8 mouse cellular contexts compared by ENCODE assay signal in genomic region chr17:46712442-46712841, GRCm38 (mm10). TPM values are rescaled to one million over a fixed set of nuclear protein-coding genes. Genes with fewer than 3 reads are reported as not detected.
DNase-seq lines count a peak whose midpoint lies in the region; ATAC-seq and TF ChIP-seq lines count a peak whose summit lies in the region.

No protein-coding gene starts in this region.

- no peaks in the 10 kb centered on the region for H3K9me3 ChIP-seq in forebrain, embryonic 11.5 days (ENCODE audit: control insufficient read depth, low read length)
- no peaks in the 10 kb centered on the region for H3K9me3 ChIP-seq in liver, embryonic 14.5 days (ENCODE audit: control insufficient read depth, low read length)

- H3K4me2 ChIP-seq in forebrain, embryonic 11.5 days (ENCODE audit: low read depth, low read length, severe bottlenecking): peak overlapping the region; percentile 100
- peak overlapping the region; percentile 92 for H3K4me2 ChIP-seq in liver, embryonic 14.5 days (ENCODE audit: low read depth)

- TF ChIP-seq EP300 in heart, adult 2 months (IDR thresholded peaks at IDR 0.05; ENCODE audit: insufficient read depth, low read depth, low read length): no peak
- TF ChIP-seq EP300 in liver, embryonic 14.5 days (IDR thresholded peaks at IDR 0.05; ENCODE audit: low read depth): no peak

- peak overlapping the region; percentile 86 for H3K27ac ChIP-seq in heart, adult 2 months
- H3K27ac ChIP-seq in forebrain, embryonic 11.5 days (ENCODE audit: low read depth, low read length): no peak overlapping the region
- no peak overlapping the region for H3K27ac ChIP-seq in liver, embryonic 14.5 days

- H3ac ChIP-seq in C2C12 (ENCODE audit: control insufficient read depth, insufficient read length, low read depth): peak overlapping the region; percentile 100

- intact Hi-C loops in heart, adult 2 months (cut with DNase I): loop anchor here (2.0 to 5.0 kb wide), 3 partner anchors 32 to 160 kb away; partner anchors contain the start of genes Cnpy3 and Klhdc3

- H3K27me3 ChIP-seq in heart, adult 2 months (ENCODE audit: control insufficient read depth, insufficient read depth, low read length): no peaks in the 10 kb centered on the region
- H3K27me3 ChIP-seq in C2C12 (ENCODE audit: control insufficient read depth, insufficient read depth, insufficient read length): no peaks in the 10 kb centered on the region
- H3K27me3 ChIP-seq in forebrain, embryonic 11.5 days (ENCODE audit: control insufficient read depth, insufficient read depth, low read length): no peaks in the 10 kb centered on the region
- H3K27me3 ChIP-seq in liver, embryonic 14.5 days (ENCODE audit: control insufficient read depth, insufficient read depth, low read length): no peaks in the 10 kb centered on the region

- H3K4me3 ChIP-seq in heart, adult 2 months: peak overlapping the region; percentile 75
- H3K4me3 ChIP-seq in C2C12 (ENCODE audit: insufficient read depth, poor library complexity, severe bottlenecking): peak overlapping the region; percentile 83
- H3K4me3 ChIP-seq in forebrain, embryonic 11.5 days (ENCODE audit: low read depth, low read length): peak overlapping the region; percentile 98
- H3K4me3 ChIP-seq in liver, embryonic 14.5 days (ENCODE audit: insufficient read depth in 1 of 2, low read depth in 2 of 2, low read length in 2 of 2): peak overlapping the region; percentile 78 to 97

- H3K4me1 ChIP-seq in heart, adult 2 months (ENCODE audit: control insufficient read depth, insufficient read depth, low read length): peaks cover 1% of the 10 kb centered on the region; the same call in 1 of the 2 replicates
- peaks cover 9% of the 10 kb centered on the region for H3K4me1 ChIP-seq in forebrain, embryonic 11.5 days (replicated peaks; ENCODE audit: control insufficient read depth, insufficient read depth, low read length)
- H3K4me1 ChIP-seq in liver, embryonic 14.5 days (replicated peaks; ENCODE audit: control insufficient read depth in 2 of 2, insufficient read depth in 2 of 2, low read length in 1 of 2): peaks cover 3 to 8% of the 10 kb centered on the region in 2 experiments; a peak in 3 of 4 replicates

- peaks cover 2% of the 10 kb centered on the region; the same call in 1 of the 2 replicates for H3K79me2 ChIP-seq in heart, adult 2 months (replicated peaks; ENCODE audit: control insufficient read depth, insufficient read depth, low read length)
- H3K79me2 ChIP-seq in C2C12 (ENCODE audit: control insufficient read depth, insufficient read depth): peaks cover 27% of the 10 kb centered on the region

- H3K36me3 ChIP-seq in heart, adult 2 months (ENCODE audit: control insufficient read depth, insufficient read depth, low read length): 0 out of 2 replicates have a peak, but pooled peaks cover 2% of the 10 kb centered on the region
- H3K36me3 ChIP-seq in C2C12 (ENCODE audit: control insufficient read depth, insufficient read depth): peaks cover 20% of the 10 kb centered on the region
- H3K36me3 ChIP-seq in forebrain, embryonic 11.5 days (ENCODE audit: control insufficient read depth, insufficient read depth, low read length): no peaks in the 10 kb centered on the region; the same call in 1 of the 2 replicates
- peaks cover 12% of the 10 kb centered on the region for H3K36me3 ChIP-seq in liver, embryonic 14.5 days (replicated peaks; ENCODE audit: control insufficient read depth, insufficient read depth, low read depth)

- TF ChIP-seq POLR2A in heart, adult 2 months (IDR thresholded peaks at IDR 0.05; ENCODE audit: insufficient read depth, low read depth, low read length): no peak

- H3K9ac ChIP-seq in heart, adult 2 months (ENCODE audit: low read depth, low read length): no peak overlapping the region; the same call in 1 of the 2 replicates
- H3K9ac ChIP-seq in forebrain, embryonic 11.5 days (ENCODE audit: low read length): peak overlapping the region; percentile 83
- peak overlapping the region; percentile 71 for H3K9ac ChIP-seq in liver, embryonic 14.5 days (replicated peaks)

- ATAC-seq in forebrain, embryonic 11.5 days (replicated peaks; ENCODE audit: low FRiP score): no peak
- no peak for ATAC-seq in liver, embryonic 14.5 days (ENCODE audit: insufficient read depth)

- no peak for DNase-seq in heart, adult 2 months
- DNase-seq in heart, adult 18-20 months: no peak
- DNase-seq in forebrain, embryonic 11.5 days (ENCODE audit: low spot score): no peak
- DNase-seq in liver, embryonic 14.5 days (ENCODE audit: low read depth in 3 of 3, low spot score in 3 of 3): no peak
- DNase-seq in ovary, postnatal 10 days (ENCODE audit: low spot score): no peak
- DNase-seq in cerebellum, postnatal 36 days: no peak
- DNase-seq in yolk sac, embryonic 10.5 days (ENCODE audit: low spot score): no peak

- WGBS in heart, adult 2 months: 25% methylated on average over 7 of the region's 7 CpGs
- 83% methylated on average over 7 of the region's 7 CpGs for WGBS in forebrain, embryonic 11.5 days
- WGBS in liver, embryonic 14.5 days (ENCODE audit: insufficient replicate concordance): 14% methylated on average over 7 of the region's 7 CpGs

- TF ChIP-seq CTCF in heart, adult 2 months (IDR thresholded peaks at IDR 0.05): no peak
- TF ChIP-seq CTCF in C2C12 (IDR thresholded peaks at IDR 0.05; ENCODE audit: control insufficient read depth, insufficient read depth, insufficient read length): no peak
- TF ChIP-seq CTCF in liver, embryonic 14.5 days (IDR thresholded peaks at IDR 0.05; ENCODE audit: low read depth): no peak

- peaks cover 12% of the 10 kb centered on the region for H3K79me3 ChIP-seq in C2C12 (ENCODE audit: low read depth)

TF ChIP-seq in C2C12, 6 proteins besides CTCF, POLR2A, EP300 and RAD21:
- TF ChIP-seq MYOD1 (IDR thresholded peaks at IDR 0.05; ENCODE audit: control insufficient read depth, insufficient read length, low read depth): no peak
- TF ChIP-seq CEBPB (IDR thresholded peaks at IDR 0.05; ENCODE audit: low read depth): no peak
- no peak for TF ChIP-seq MYOG (IDR thresholded peaks at IDR 0.05; ENCODE audit: control insufficient read depth, extremely low read depth, insufficient read length)
- no peak for TF ChIP-seq USF1 (IDR thresholded peaks at IDR 0.05; ENCODE audit: low read depth)
- TF ChIP-seq MAX (IDR thresholded peaks at IDR 0.05): no peak
- TF ChIP-seq FOSL1 (IDR thresholded peaks at IDR 0.05; ENCODE audit: insufficient read depth, low read length, poor library complexity, severe bottlenecking): no peak

RNA-seq across cellular contexts. Expression of gene Pex6, which starts 1.2 kb away (rescaled TPM):
- 10 to 100 TPM; 33.4 to 36.5 TPM for total RNA-seq in heart, adult 2 months (2021)
- 33.7 and 34.1 TPM in 2 replicates for polyA plus RNA-seq in heart, adult 2 months (2012; rRNA removed)
- total RNA-seq in heart, adult 18-20 months (2021): 10 to 100 TPM; 36.1 to 39.2 TPM
- polyA plus RNA-seq in C2C12 (2012; fragmentation: generic; extraction: Trizol): 24.7 TPM
- polyA plus RNA-seq in forebrain, embryonic 11.5 days (2014; fragmentation: Nextera tagmentation; extraction: Ambion mirVana): 21.4 and 22.7 TPM in 2 replicates
- polyA plus RNA-seq in liver, embryonic 14.5 days (2012; rRNA removed): 9.3 and 9.6 TPM in 2 replicates
- polyA plus RNA-seq in liver, embryonic 14.5 days (2014; fragmentation: Nextera tagmentation; extraction: Ambion mirVana): 5.3 and 7.1 TPM in 2 replicates

RNA-seq across cellular contexts. Expression of gene Ppp2r5d, which starts 7.5 kb away (rescaled TPM):
- total RNA-seq in heart, adult 2 months (2021): 10 to 100 TPM; 28.1 to 32.0 TPM
- polyA plus RNA-seq in heart, adult 2 months (2012; rRNA removed): 30.8 and 40.6 TPM in 2 replicates
- total RNA-seq in heart, adult 18-20 months (2021): 10 to 100 TPM; 29.0 to 30.0 TPM
- 99.5 TPM for polyA plus RNA-seq in C2C12 (2012; fragmentation: generic; extraction: Trizol)
- polyA plus RNA-seq in forebrain, embryonic 11.5 days (2014; fragmentation: Nextera tagmentation; extraction: Ambion mirVana): 140 TPM in 2 replicates
- 21.3 and 24.1 TPM in 2 replicates for polyA plus RNA-seq in liver, embryonic 14.5 days (2012; rRNA removed)
- polyA plus RNA-seq in liver, embryonic 14.5 days (2014; fragmentation: Nextera tagmentation; extraction: Ambion mirVana): 23.6 and 24.4 TPM in 2 replicates

RNA-seq across cellular contexts. Expression of gene Gnmt, which starts 16.5 kb away (rescaled TPM):
- total RNA-seq in heart, adult 2 months (2021): 1 to 10 TPM; 2.8 to 4.4 TPM
- polyA plus RNA-seq in heart, adult 2 months (2012; rRNA removed): 3.3 and 5.1 TPM in 2 replicates
- total RNA-seq in heart, adult 18-20 months (2021): 1 to 10 TPM; 3.7 to 4.1 TPM
- polyA plus RNA-seq in C2C12 (2012; fragmentation: generic; extraction: Trizol): 0.08 TPM
- 0.36 and 0.80 TPM in 2 replicates for polyA plus RNA-seq in forebrain, embryonic 11.5 days (2014; fragmentation: Nextera tagmentation; extraction: Ambion mirVana)
- 15.7 and 18.3 TPM in 2 replicates for polyA plus RNA-seq in liver, embryonic 14.5 days (2012; rRNA removed)
- polyA plus RNA-seq in liver, embryonic 14.5 days (2014; fragmentation: Nextera tagmentation; extraction: Ambion mirVana): 30.8 and 31.2 TPM in 2 replicates

RNA-seq across cellular contexts. Expression of gene Klhdc3, which starts 31.7 kb away (rescaled TPM):
- total RNA-seq in heart, adult 2 months (2021): 10 to 100 TPM; 57.3 to 68.9 TPM
- polyA plus RNA-seq in heart, adult 2 months (2012; rRNA removed): 91.8 and 105 TPM in 2 replicates
- 10 to 100 TPM; 53.5 to 60.2 TPM for total RNA-seq in heart, adult 18-20 months (2021)
- polyA plus RNA-seq in C2C12 (2012; fragmentation: generic; extraction: Trizol): 58.6 TPM
- 117 and 129 TPM in 2 replicates for polyA plus RNA-seq in forebrain, embryonic 11.5 days (2014; fragmentation: Nextera tagmentation; extraction: Ambion mirVana)
- 40.2 and 41.5 TPM in 2 replicates for polyA plus RNA-seq in liver, embryonic 14.5 days (2012; rRNA removed)
- 46.3 and 49.4 TPM in 2 replicates for polyA plus RNA-seq in liver, embryonic 14.5 days (2014; fragmentation: Nextera tagmentation; extraction: Ambion mirVana)

RNA-seq across cellular contexts. Expression of gene Mea1, which starts 33.8 kb away (rescaled TPM):
- total RNA-seq in heart, adult 2 months (2021): 10 to 100 TPM; 45.4 to 50.3 TPM
- 35.3 and 37.8 TPM in 2 replicates for polyA plus RNA-seq in heart, adult 2 months (2012; rRNA removed)
- 10 to 100 TPM; 52.0 to 52.2 TPM for total RNA-seq in heart, adult 18-20 months (2021)
- 141 TPM for polyA plus RNA-seq in C2C12 (2012; fragmentation: generic; extraction: Trizol)
- 167 and 187 TPM in 2 replicates for polyA plus RNA-seq in forebrain, embryonic 11.5 days (2014; fragmentation: Nextera tagmentation; extraction: Ambion mirVana)
- 27.3 and 34.4 TPM in 2 replicates for polyA plus RNA-seq in liver, embryonic 14.5 days (2012; rRNA removed)
- 61.7 and 62.4 TPM in 2 replicates for polyA plus RNA-seq in liver, embryonic 14.5 days (2014; fragmentation: Nextera tagmentation; extraction: Ambion mirVana)
